Mouse (Mus musculus): ENCODE data around the gene Il9. TPM values are rescaled to one million over a fixed set of nuclear protein-coding genes. Genes with fewer than 3 reads are reported as not detected.

Gene Il9
- total and polyA plus RNA-seq, 3 experiments, result not detected

DNA sequence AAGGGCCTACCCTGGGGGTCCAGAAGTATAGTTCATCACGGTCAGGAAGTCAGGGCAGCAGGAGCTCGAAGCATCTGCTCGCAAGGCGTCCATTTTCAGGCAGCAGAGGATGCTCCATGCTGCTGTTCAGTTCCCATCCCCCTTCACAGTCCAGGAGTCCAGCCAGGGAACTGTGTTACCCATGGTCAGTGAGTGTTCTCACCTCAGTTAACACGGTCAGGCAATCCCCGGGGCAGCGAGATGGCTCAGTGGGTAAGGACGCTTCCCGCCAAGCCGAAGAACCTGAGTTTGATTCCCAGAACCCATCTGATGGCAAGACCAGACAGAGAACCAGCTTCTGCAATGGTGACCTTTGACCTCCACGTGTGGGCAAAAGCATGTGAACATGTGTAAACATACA lies 46.2 kb upstream of the Il9 start:
- Histone ChIP-seq H3K9me3 (replicated peaks; ENCODE audit: insufficient read depth, low read length) (no peaks in the 10 kb centered on the region), H3K4me1 (ENCODE audit: control insufficient read depth in 1 of 2, insufficient read depth in 2 of 2, low read length in 2 of 2) (no peaks in the 10 kb centered on the region; a peak in 1 of 4 replicates), H3K79me2 (ENCODE audit: control insufficient read depth, insufficient read depth, low read length, poor library complexity) (no peaks in the 10 kb centered on the region), H3K27me3 (ENCODE audit: control insufficient read depth in 1 of 2, insufficient read depth in 2 of 2, low read length in 2 of 2) (no peaks in the 10 kb centered on the region), H3K4me3 (ENCODE audit: control insufficient read depth in 1 of 2, insufficient read depth in 1 of 2, low read depth in 2 of 2, low read length in 2 of 2) (no peak overlapping the region), H3K27ac (ENCODE audit: control insufficient read depth, low read depth, low read length) (no peak overlapping the region), H3K36me3 (ENCODE audit: control insufficient read depth in 1 of 2, insufficient read depth in 2 of 2, low read length in 2 of 2) (no peaks in the 10 kb centered on the region; a peak in 1 of 4 replicates), H3K9ac (ENCODE audit: control insufficient read depth, low read depth, low read length, poor library complexity, severe bottlenecking) (no peak overlapping the region)
- no peak for TF ChIP-seq MAFK (IDR thresholded peaks at IDR 0.05; ENCODE audit: borderline replicate concordance, low read depth, low read length)
- no peak for TF ChIP-seq MAZ (IDR thresholded peaks at IDR 0.05; ENCODE audit: low read depth, low read length)
- TF ChIP-seq EP300 (IDR thresholded peaks at IDR 0.05; ENCODE audit: low read depth in 1 of 2, low read length in 2 of 2), result no peak
- no peak for DNase-seq (ENCODE audit: low read depth, low spot score)

DNA sequence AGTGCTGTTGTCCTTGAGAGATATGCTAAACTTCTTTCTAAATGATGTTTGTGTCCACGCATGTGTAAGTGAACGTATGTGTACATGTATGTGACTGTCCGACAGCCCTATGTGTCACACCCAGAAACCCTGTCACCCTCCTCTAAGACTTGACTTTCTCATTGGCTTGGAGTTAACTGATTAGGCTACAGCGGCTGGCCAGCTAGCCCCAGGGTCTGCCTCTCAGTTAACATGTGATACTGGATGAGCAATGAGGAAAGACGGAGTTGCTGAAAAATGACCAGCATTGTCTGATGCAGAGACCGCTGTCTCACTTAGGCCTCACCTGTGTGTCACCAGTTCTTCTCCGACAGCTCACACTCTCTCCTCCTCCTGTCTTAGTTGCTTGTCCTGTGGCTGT lies 45.8 kb upstream of the Il9 start:
- H3K9ac ChIP-seq (ENCODE audit: control insufficient read depth, low read depth, low read length, poor library complexity, severe bottlenecking), result no peak overlapping the region
- no peaks in the 10 kb centered on the region; a peak in 1 of 4 replicates for H3K36me3 ChIP-seq (ENCODE audit: control insufficient read depth in 1 of 2, insufficient read depth in 2 of 2, low read length in 2 of 2)
- no peak for DNase-seq (ENCODE audit: low read depth, low spot score)
- no peak overlapping the region for H3K4me3 ChIP-seq (ENCODE audit: control insufficient read depth in 1 of 2, insufficient read depth in 1 of 2, low read depth in 2 of 2, low read length in 2 of 2)
- no peak overlapping the region for H3K27ac ChIP-seq (ENCODE audit: control insufficient read depth, low read depth, low read length)
- TF ChIP-seq E2F4 (IDR thresholded peaks at IDR 0.05; ENCODE audit: borderline replicate concordance, low read depth, low read length) (no peak), MXI1 (IDR thresholded peaks at IDR 0.05; ENCODE audit: low read depth, low read length) (no peak), ZMIZ1 (IDR thresholded peaks at IDR 0.05; ENCODE audit: low read depth, low read length) (no peak), UBTF (IDR thresholded peaks at IDR 0.05; ENCODE audit: borderline replicate concordance, insufficient read depth, low read depth, low read length) (no peak), GATA1 (IDR thresholded peaks at IDR 0.05; ENCODE audit: low read depth, low read length) (no peak), MEF2A (IDR thresholded peaks at IDR 0.05; ENCODE audit: extremely low read depth, insufficient replicate concordance, low read depth, low read length, poor library complexity, severe bottlenecking) (no peak)
- H3K9me3 ChIP-seq (replicated peaks; ENCODE audit: insufficient read depth, low read length), result no peaks in the 10 kb centered on the region
- H3K4me1 ChIP-seq (ENCODE audit: control insufficient read depth in 1 of 2, insufficient read depth in 2 of 2, low read length in 2 of 2), result no peaks in the 10 kb centered on the region; a peak in 1 of 4 replicates
- H3K79me2 ChIP-seq (ENCODE audit: control insufficient read depth, insufficient read depth, low read length, poor library complexity), result no peaks in the 10 kb centered on the region
- no peaks in the 10 kb centered on the region for H3K27me3 ChIP-seq (ENCODE audit: control insufficient read depth in 1 of 2, insufficient read depth in 2 of 2, low read length in 2 of 2)

- Histone ChIP-seq H3K4me1 (ENCODE audit: control insufficient read depth in 1 of 2, insufficient read depth in 2 of 2, low read length in 2 of 2) (no peaks in the 10 kb centered on the region; a peak in 1 of 4 replicates), H3K9me3 (replicated peaks; ENCODE audit: insufficient read depth, low read length) (no peaks in the 10 kb centered on the region), H3K36me3 (ENCODE audit: control insufficient read depth in 1 of 2, insufficient read depth in 2 of 2, low read length in 2 of 2) (no peaks in the 10 kb centered on the region; a peak in 1 of 4 replicates), H3K79me2 (ENCODE audit: control insufficient read depth, insufficient read depth, low read length, poor library complexity) (no peaks in the 10 kb centered on the region), H3K27ac (ENCODE audit: control insufficient read depth, low read depth, low read length) (no peak overlapping the region), H3K9ac (ENCODE audit: control insufficient read depth, low read depth, low read length, poor library complexity, severe bottlenecking) (no peak overlapping the region), H3K4me3 (ENCODE audit: control insufficient read depth in 1 of 2, insufficient read depth in 1 of 2, low read depth in 2 of 2, low read length in 2 of 2) (no peak overlapping the region), H3K27me3 (ENCODE audit: control insufficient read depth in 1 of 2, insufficient read depth in 2 of 2, low read length in 2 of 2) (no peaks in the 10 kb centered on the region)
- no peak for DNase-seq (ENCODE audit: low read depth, low spot score)
- TF ChIP-seq UBTF (IDR thresholded peaks at IDR 0.05; ENCODE audit: borderline replicate concordance, insufficient read depth, low read depth, low read length), result no peak
- TF ChIP-seq MXI1 (IDR thresholded peaks at IDR 0.05; ENCODE audit: low read depth, low read length), result no peak
- no peak for TF ChIP-seq ZKSCAN1 (IDR thresholded peaks at IDR 0.05; ENCODE audit: low read depth, low read length)
- TF ChIP-seq MAZ (IDR thresholded peaks at IDR 0.05; ENCODE audit: low read depth, low read length), result no peak
- no peak for TF ChIP-seq E2F4 (IDR thresholded peaks at IDR 0.05; ENCODE audit: borderline replicate concordance, low read depth, low read length)
- no peak for TF ChIP-seq GATA1 (IDR thresholded peaks at IDR 0.05; ENCODE audit: low read depth, low read length)
- TF ChIP-seq MAX (IDR thresholded peaks at IDR 0.05; ENCODE audit: low read length), result no peak
- no peak for TF ChIP-seq MEF2A (IDR thresholded peaks at IDR 0.05; ENCODE audit: extremely low read depth, insufficient replicate concordance, low read depth, low read length, poor library complexity, severe bottlenecking)
- no peak for TF ChIP-seq NRF1 (IDR thresholded peaks at IDR 0.05; ENCODE audit: insufficient read depth, low read depth, low read length, poor library complexity, severe bottlenecking)
- TF ChIP-seq MAFK (IDR thresholded peaks at IDR 0.05; ENCODE audit: borderline replicate concordance, low read depth, low read length), result no peak
- no peak for TF ChIP-seq SIN3A (IDR thresholded peaks at IDR 0.05; ENCODE audit: low read length)
- no peak for TF ChIP-seq ZMIZ1 (IDR thresholded peaks at IDR 0.05; ENCODE audit: low read depth, low read length)
- no peak for TF ChIP-seq CTCF (IDR thresholded peaks at IDR 0.05 in 2 of 3, conservative IDR thresholded peaks at IDR 0.05 in 1 of 3; ENCODE audit: control insufficient read depth in 1 of 3, insufficient read depth in 1 of 3, low read depth in 2 of 3, low read length in 3 of 3, poor library complexity in 1 of 3, severe bottlenecking in 1 of 3)
- TF ChIP-seq TBP (IDR thresholded peaks at IDR 0.05; ENCODE audit: low read depth, low read length), result no peak
- no peak for TF ChIP-seq ZNF384 (IDR thresholded peaks at IDR 0.05; ENCODE audit: low read depth, low read length)
- TF ChIP-seq TAL1 (IDR thresholded peaks at IDR 0.05; ENCODE audit: low read length), result no peak
- TF ChIP-seq RCOR1 (IDR thresholded peaks at IDR 0.05; ENCODE audit: low read depth, low read length), result no peak
These were observed 44.8 kb upstream of the Il9 start for GRCm38 (mm10) chr13:56526871-56527270.

Data from MEL (cell line).